Mouse (Mus musculus): Measurements from ENCODE around the gene Snx14. TPM values are rescaled to one million over a fixed set of nuclear protein-coding genes. Genes with fewer than 3 reads are reported as not detected.

Gene Snx14
- polyA plus RNA-seq, 1 experiment from 2014 or later, result 22.1 TPM

DNA sequence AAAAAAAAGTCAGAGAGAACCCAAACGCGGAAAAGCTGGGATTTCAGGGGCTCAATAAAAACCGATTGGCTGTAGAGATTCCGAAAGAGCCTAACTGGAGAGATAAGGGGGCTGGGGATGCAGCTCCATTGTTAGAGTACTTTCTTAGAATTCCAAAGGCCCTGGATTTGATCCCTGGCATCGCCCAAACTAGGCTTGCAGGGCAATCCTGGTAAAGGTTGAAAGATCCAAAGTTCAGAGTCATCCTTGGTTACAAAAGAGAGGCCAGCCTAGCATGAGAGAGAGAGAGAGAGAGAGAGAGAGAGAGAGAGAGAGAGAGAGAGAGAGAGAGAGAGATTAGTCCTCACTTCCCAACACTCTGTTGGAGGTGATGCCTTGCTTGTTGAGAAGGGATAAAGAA is 110.1 kb downstream of the Snx14 start:
- Histone ChIP-seq H3K9ac (ENCODE audit: low read length) (no peak overlapping the region), H3K27me3 (replicated peaks; ENCODE audit: control insufficient read depth, insufficient read depth, low read length) (peaks cover 12% of the 10 kb centered on the region; the same call in 1 of the 2 replicates), H3K9me3 (replicated peaks; ENCODE audit: control insufficient read depth, low read length) (no peaks in the 10 kb centered on the region), H3K4me2 (ENCODE audit: low read length) (no peak overlapping the region), H3K27ac (ENCODE audit: low read depth, low read length) (no peak overlapping the region), H3K36me3 (ENCODE audit: control insufficient read depth, insufficient read depth, low read length) (no peaks in the 10 kb centered on the region), H3K4me3 (ENCODE audit: low read depth, low read length) (no peak overlapping the region), H3K4me1 (ENCODE audit: control insufficient read depth, insufficient read depth, low read length) (no peaks in the 10 kb centered on the region)
- 25% methylated on average over 5 of the region's 5 CpGs for WGBS
- ATAC-seq (no peak), DNase-seq (ENCODE audit: low spot score) (no peak)

DNA sequence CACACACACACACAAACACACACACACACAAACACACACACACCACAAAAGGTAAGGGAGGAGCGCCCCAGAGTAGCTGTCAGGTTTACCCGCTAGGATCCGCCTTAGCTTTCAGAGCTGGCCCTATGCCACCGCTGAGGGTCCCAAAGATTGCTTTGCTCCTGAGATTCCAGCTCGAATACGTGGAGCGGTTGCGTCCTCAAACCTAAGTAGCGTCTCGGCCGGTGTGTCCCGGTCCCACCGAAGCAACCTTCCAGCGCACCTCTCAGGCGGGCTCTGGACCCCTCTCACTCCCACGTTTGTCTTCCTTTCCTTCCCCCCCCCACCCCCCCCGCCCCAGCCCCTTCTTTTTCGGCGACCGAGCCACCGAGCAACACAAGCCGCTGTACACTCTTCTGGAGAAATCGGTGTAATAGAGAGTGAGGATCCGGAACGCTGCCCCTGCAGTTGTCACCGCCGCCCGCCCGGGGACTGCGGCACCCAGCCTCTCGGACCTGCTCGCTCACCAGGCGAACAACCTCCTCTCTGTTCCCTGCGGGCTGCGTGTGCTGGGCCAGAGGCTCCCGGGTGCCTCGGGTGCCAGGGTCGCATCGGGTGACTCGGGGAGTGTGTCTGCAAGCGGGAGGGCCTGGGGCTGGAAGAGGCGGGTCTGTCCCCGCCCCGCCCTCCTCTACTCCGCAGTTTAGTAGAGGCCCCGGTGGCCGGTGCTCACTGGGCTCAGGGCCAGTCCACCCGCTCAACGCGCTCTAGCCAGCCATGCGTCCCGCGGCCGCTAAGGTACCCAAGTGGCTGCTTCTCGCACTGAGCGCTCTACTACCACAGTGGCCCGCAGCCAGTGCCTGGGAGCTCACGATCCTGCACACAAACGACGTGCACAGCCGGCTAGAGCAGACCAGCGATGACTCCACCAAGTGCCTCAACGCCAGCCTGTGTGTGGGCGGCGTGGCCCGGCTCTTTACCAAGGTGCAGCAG is 111.5 kb downstream of the Snx14 start, which contains the start of gene Nt5e:
Gene Nt5e (plus strand): TSS at position 268 of the 972 bp plus-strand sequence.
- Histone ChIP-seq H3K27me3 (replicated peaks; ENCODE audit: control insufficient read depth, insufficient read depth, low read length) (peaks cover 12% of the 10 kb centered on the region; the same call in 1 of the 2 replicates), H3K4me1 (ENCODE audit: control insufficient read depth, insufficient read depth, low read length) (no peaks in the 10 kb centered on the region), H3K27ac (ENCODE audit: low read depth, low read length) (no peak within 1 kb of the TSS), H3K4me2 (ENCODE audit: low read length) (peak within 1 kb of the TSS; percentile 95), H3K9me3 (replicated peaks; ENCODE audit: control insufficient read depth, low read length) (no peaks in the 10 kb centered on the region), H3K36me3 (ENCODE audit: control insufficient read depth, insufficient read depth, low read length) (no peaks in the 10 kb centered on the region), H3K4me3 (ENCODE audit: low read depth, low read length) (peak within 1 kb of the TSS; percentile 47), H3K9ac (ENCODE audit: low read length) (peak within 1 kb of the TSS; percentile 69)
- peak; percentile 92 for ATAC-seq
- WGBS, result under 1% methylated on average over 62 of the region's 66 CpGs
- DNase-seq (ENCODE audit: low spot score), result peak; percentile 77

Other genes starting within 250 kb of the Snx14 start
- gene Nt5e, start 111.8 kb downstream of the Snx14 start, polyA plus RNA-seq (2014; fragmentation: Nextera tagmentation; extraction: Ambion mirVana), result 0.48 and 0.94 TPM in 2 replicates
- 0.50 and 0.89 TPM in 2 replicates for gene Gm20537, start 17.7 kb upstream of the Snx14 start, polyA plus RNA-seq (2014; fragmentation: Nextera tagmentation; extraction: Ambion mirVana)
- 139 and 157 TPM in 2 replicates for gene Syncrip, start 43.6 kb upstream of the Snx14 start, polyA plus RNA-seq (2014; fragmentation: Nextera tagmentation; extraction: Ambion mirVana)
- 11.8 and 14.8 TPM in 2 replicates for gene Zfp949, start 109.1 kb upstream of the Snx14 start, polyA plus RNA-seq (2014; fragmentation: Nextera tagmentation; extraction: Ambion mirVana)
- 0.11 TPM in 2 replicates for gene Trim43a, start 141.9 kb upstream of the Snx14 start, polyA plus RNA-seq (2014; fragmentation: Nextera tagmentation; extraction: Ambion mirVana)

All from forebrain, embryonic 14.5 days (tissue).